8 mouse cellular contexts compared by ENCODE assay signal in genomic region chr11:118401760-118402280, GRCm38 (mm10). TPM values are rescaled to one million over a fixed set of nuclear protein-coding genes. Genes with fewer than 3 reads are reported as not detected.
DNase-seq lines count a peak whose midpoint lies in the region; ATAC-seq lines count a peak whose summit lies in the region.

TSS of gene Lgals3bp (minus strand) at chr11:118402092.

- no peak within 1 kb of the TSS for H3K4me3 ChIP-seq in embryonic facial prominence, embryonic 12.5 days
- peak within 1 kb of the TSS; percentile 13 for H3K4me3 ChIP-seq in heart, embryonic 15.5 days
- H3K4me3 ChIP-seq in liver, embryonic 11.5 days (ENCODE audit: low read depth, low read length) = peak within 1 kb of the TSS; percentile 19; the same call in 1 of the 2 replicates

- peaks cover 21% of the 10 kb centered on the region; the same call in 1 of the 2 replicates for H3K4me1 ChIP-seq in embryonic facial prominence, embryonic 12.5 days
- H3K4me1 ChIP-seq in heart, embryonic 15.5 days (replicated peaks) = peaks cover 41% of the 10 kb centered on the region
- peaks cover 29% of the 10 kb centered on the region for H3K4me1 ChIP-seq in liver, embryonic 11.5 days (replicated peaks; ENCODE audit: control insufficient read depth, insufficient read depth, low read length)

- no peaks in the 10 kb centered on the region for H3K27me3 ChIP-seq in embryonic facial prominence, embryonic 12.5 days
- no peaks in the 10 kb centered on the region for H3K27me3 ChIP-seq in heart, embryonic 15.5 days
- H3K27me3 ChIP-seq in liver, embryonic 11.5 days (replicated peaks; ENCODE audit: control insufficient read depth, insufficient read depth, low read length) = no peaks in the 10 kb centered on the region

- H3K36me3 ChIP-seq in embryonic facial prominence, embryonic 12.5 days = peaks cover 15% of the 10 kb centered on the region
- H3K36me3 ChIP-seq in heart, embryonic 15.5 days = peaks cover 8% of the 10 kb centered on the region; the same call in 1 of the 2 replicates
- peaks cover 6% of the 10 kb centered on the region for H3K36me3 ChIP-seq in liver, embryonic 11.5 days (ENCODE audit: control insufficient read depth, insufficient read depth, low read length)

- ATAC-seq in embryonic facial prominence, embryonic 12.5 days (ENCODE audit: insufficient number of reproducible peaks, insufficient read depth, low FRiP score, low TSS enrichment) = peak; percentile 59; the same call in 1 of the 2 replicates
- ATAC-seq in heart, embryonic 15.5 days (replicated peaks; ENCODE audit: insufficient number of reproducible peaks, insufficient read depth, low FRiP score, low read depth) = no peak; the same call in 1 of the 2 replicates
- ATAC-seq in liver, embryonic 11.5 days (replicated peaks; ENCODE audit: low FRiP score) = peak; percentile 56

- peak; percentile 82 for DNase-seq in CD4-positive, CD25-positive, alpha-beta regulatory T cell, adult 2 months (ENCODE audit: low read depth, low spot score)
- peak; percentile 42 to 47 for DNase-seq in adrenal gland, adult 18-20 months (ENCODE audit: low spot score in 2 of 2)
- peak; percentile 80 for DNase-seq in kidney, postnatal 14 days
- DNase-seq in liver, embryonic 11.5 days (ENCODE audit: low spot score) = peak; percentile 47
- peak; percentile 53 for DNase-seq in ovary, postnatal 14 days (ENCODE audit: low spot score)
- DNase-seq in urinary bladder, postnatal 10 days (ENCODE audit: low spot score) = peak; percentile 10

- 40% methylated on average over 7 of the region's 7 CpGs for WGBS in embryonic facial prominence, embryonic 12.5 days
- 34% methylated on average over 7 of the region's 7 CpGs for WGBS in heart, embryonic 15.5 days
- 41% methylated on average over 7 of the region's 7 CpGs for WGBS in liver, embryonic 11.5 days

- no peak within 1 kb of the TSS for H3K4me2 ChIP-seq in embryonic facial prominence, embryonic 12.5 days (replicated peaks)
- peak within 1 kb of the TSS; percentile 36 for H3K4me2 ChIP-seq in heart, embryonic 15.5 days
- H3K4me2 ChIP-seq in liver, embryonic 11.5 days = peak within 1 kb of the TSS; percentile 52

- H3K27ac ChIP-seq in embryonic facial prominence, embryonic 12.5 days = peak within 1 kb of the TSS; percentile 24; the same call in 1 of the 2 replicates
- peak within 1 kb of the TSS; percentile 53 for H3K27ac ChIP-seq in heart, embryonic 15.5 days
- peak within 1 kb of the TSS; percentile 73 for H3K27ac ChIP-seq in liver, embryonic 11.5 days (ENCODE audit: low read depth, low read length)

- H3K9ac ChIP-seq in embryonic facial prominence, embryonic 12.5 days = no peak within 1 kb of the TSS; the same call in 1 of the 2 replicates
- H3K9ac ChIP-seq in heart, embryonic 15.5 days = peak within 1 kb of the TSS; percentile 19; the same call in 1 of the 2 replicates
- H3K9ac ChIP-seq in liver, embryonic 11.5 days (ENCODE audit: low read depth, low read length) = peak within 1 kb of the TSS; percentile 44

- no peaks in the 10 kb centered on the region for H3K9me3 ChIP-seq in embryonic facial prominence, embryonic 12.5 days
- H3K9me3 ChIP-seq in heart, embryonic 15.5 days (replicated peaks) = no peaks in the 10 kb centered on the region
- no peaks in the 10 kb centered on the region for H3K9me3 ChIP-seq in liver, embryonic 11.5 days (ENCODE audit: control insufficient read depth, low read length)

RNA-seq across cellular contexts. Expression of gene Lgals3bp, which starts in this region (rescaled TPM):
- 100 to 1,000 TPM in 1 of 2 experiments, 10 to 100 TPM in 1; 92.6 to 128 TPM for total RNA-seq in adrenal gland, adult 18-20 months (2021)
- polyA plus RNA-seq in embryonic facial prominence, embryonic 12.5 days (2016; fragmentation: Nextera tagmentation; extraction: Ambion mirVana) = 1.4 and 2.7 TPM in 2 replicates
- 9.6 and 20.7 TPM in 2 replicates for polyA plus RNA-seq in heart, embryonic 15.5 days (2015; fragmentation: Nextera tagmentation; extraction: Ambion mirVana)
- 23.3 and 27.8 TPM in 2 replicates for polyA plus RNA-seq in liver, embryonic 11.5 days (2014; fragmentation: Nextera tagmentation; extraction: Ambion mirVana)

Comparison
In these comparisons a context has a peak if more than half of its experiments do, and no peak if none do; other contexts are left out.
1. DNase-seq: peak in every context shown above with its lines; median percentile 82 in CD4-positive, CD25-positive, alpha-beta regulatory T cell, adult 2 months; 80 in kidney, postnatal 14 days; 53 in ovary, postnatal 14 days; 47 in liver, embryonic 11.5 days; 44 in adrenal gland, adult 18-20 months; 10 in urinary bladder, postnatal 10 days.